Mouse (Mus musculus): ENCODE results near the gene Msn. TPM values are rescaled to one million over a fixed set of nuclear protein-coding genes. Genes with fewer than 3 reads are reported as not detected.

Msn gene
- polyA plus RNA-seq, 1 experiment from 2014 or later, result 87.0 TPM

GRCm38 (mm10) chrX:96119997-96120396 is 24.2 kb downstream of the Msn start:
- H3K27ac ChIP-seq, result no peak overlapping the region
- no peak overlapping the region for H3K9ac ChIP-seq
- 66% methylated on average over 2 of the region's 2 CpGs for WGBS
- H3K9me3 ChIP-seq, result no peaks in the 10 kb centered on the region
- no peaks in the 10 kb centered on the region for H3K27me3 ChIP-seq
- no peaks in the 10 kb centered on the region for H3K4me1 ChIP-seq
- no peak overlapping the region for H3K4me3 ChIP-seq
- no peak for ATAC-seq (ENCODE audit: low FRiP score, low read depth)
- H3K4me2 ChIP-seq (replicated peaks), result no peak overlapping the region
- no peaks in the 10 kb centered on the region for H3K36me3 ChIP-seq

GRCm38 (mm10) chrX:96121912-96122311 is 26.1 kb downstream of the Msn start:
- Histone ChIP-seq H3K4me3 (no peak overlapping the region), H3K4me2 (replicated peaks) (no peak overlapping the region), H3K9ac (no peak overlapping the region), H3K27me3 (no peaks in the 10 kb centered on the region), H3K27ac (no peak overlapping the region), H3K4me1 (no peaks in the 10 kb centered on the region), H3K36me3 (no peaks in the 10 kb centered on the region), H3K9me3 (no peaks in the 10 kb centered on the region)
- WGBS, result 88% methylated on average over 1 of the region's 1 CpGs
- ATAC-seq (ENCODE audit: low FRiP score, low read depth), result no peak

- Histone ChIP-seq H3K4me3 (no peak overlapping the region), H3K9ac (no peak overlapping the region), H3K4me1 (no peaks in the 10 kb centered on the region), H3K27me3 (no peaks in the 10 kb centered on the region), H3K4me2 (replicated peaks) (no peak overlapping the region), H3K36me3 (no peaks in the 10 kb centered on the region), H3K9me3 (no peaks in the 10 kb centered on the region), H3K27ac (no peak overlapping the region)
- ATAC-seq (ENCODE audit: low FRiP score, low read depth), result no peak
- WGBS, result 79% methylated on average over 3 of the region's 3 CpGs
Observed at GRCm38 (mm10) chrX:96126803-96127202, 31.0 kb downstream of the Msn start.

- Histone ChIP-seq H3K4me1 (no peaks in the 10 kb centered on the region), H3K27me3 (no peaks in the 10 kb centered on the region), H3K36me3 (no peaks in the 10 kb centered on the region), H3K27ac (no peak overlapping the region), H3K4me2 (replicated peaks) (no peak overlapping the region), H3K4me3 (no peak overlapping the region), H3K9me3 (no peaks in the 10 kb centered on the region), H3K9ac (no peak overlapping the region)
- WGBS, result 43% methylated on average over 5 of the region's 5 CpGs
- no peak for ATAC-seq (ENCODE audit: low FRiP score, low read depth)
Observed at GRCm38 (mm10) chrX:96130139-96130538, 34.3 kb downstream of the Msn start.

- no peaks in the 10 kb centered on the region for H3K27me3 ChIP-seq
- H3K4me2 ChIP-seq (replicated peaks), result no peak overlapping the region
- H3K27ac ChIP-seq, result no peak overlapping the region
- no peaks in the 10 kb centered on the region for H3K9me3 ChIP-seq
- no peak overlapping the region for H3K4me3 ChIP-seq
- H3K9ac ChIP-seq, result no peak overlapping the region
- no peaks in the 10 kb centered on the region for H3K4me1 ChIP-seq
- no peaks in the 10 kb centered on the region for H3K36me3 ChIP-seq
- 64% methylated on average over 6 of the region's 6 CpGs for WGBS
- ATAC-seq (ENCODE audit: low FRiP score, low read depth), result no peak
Observed at GRCm38 (mm10) chrX:96130663-96131062, 34.8 kb downstream of the Msn start.

- Histone ChIP-seq H3K27ac (no peak overlapping the region), H3K4me2 (replicated peaks) (no peak overlapping the region), H3K9me3 (no peaks in the 10 kb centered on the region), H3K9ac (no peak overlapping the region), H3K36me3 (no peaks in the 10 kb centered on the region), H3K27me3 (no peaks in the 10 kb centered on the region), H3K4me1 (no peaks in the 10 kb centered on the region), H3K4me3 (no peak overlapping the region)
- 53% methylated on average over 2 of the region's 2 CpGs for WGBS
- no peak for ATAC-seq (ENCODE audit: low FRiP score, low read depth)
Observed at GRCm38 (mm10) chrX:96133260-96133659, 37.4 kb downstream of the Msn start.

GRCm38 (mm10) chrX:96134243-96134661 is 38.4 kb downstream of the Msn start:
- no peak overlapping the region for H3K9ac ChIP-seq
- no peaks in the 10 kb centered on the region for H3K9me3 ChIP-seq
- no peaks in the 10 kb centered on the region for H3K36me3 ChIP-seq
- H3K4me2 ChIP-seq (replicated peaks), result no peak overlapping the region
- ATAC-seq (ENCODE audit: low FRiP score, low read depth), result no peak
- no peaks in the 10 kb centered on the region for H3K4me1 ChIP-seq
- 81% methylated on average over 5 of the region's 5 CpGs for WGBS
- no peak overlapping the region for H3K4me3 ChIP-seq
- no peak overlapping the region for H3K27ac ChIP-seq
- H3K27me3 ChIP-seq, result no peaks in the 10 kb centered on the region

- Histone ChIP-seq H3K27me3 (no peaks in the 10 kb centered on the region), H3K4me1 (no peaks in the 10 kb centered on the region), H3K4me3 (no peak overlapping the region), H3K27ac (no peak overlapping the region), H3K4me2 (replicated peaks) (no peak overlapping the region), H3K9me3 (no peaks in the 10 kb centered on the region), H3K9ac (no peak overlapping the region), H3K36me3 (no peaks in the 10 kb centered on the region)
- no peak for ATAC-seq (ENCODE audit: low FRiP score, low read depth)
- WGBS, result 72% methylated on average over 6 of the region's 6 CpGs
Observed at GRCm38 (mm10) chrX:96134840-96135580, 39.2 kb downstream of the Msn start.

- Histone ChIP-seq H3K27ac (no peak overlapping the region), H3K4me1 (no peaks in the 10 kb centered on the region), H3K4me2 (replicated peaks) (no peak overlapping the region), H3K4me3 (no peak overlapping the region), H3K36me3 (no peaks in the 10 kb centered on the region), H3K27me3 (no peaks in the 10 kb centered on the region), H3K9ac (no peak overlapping the region), H3K9me3 (no peaks in the 10 kb centered on the region)
- no peak for ATAC-seq (ENCODE audit: low FRiP score, low read depth)
- WGBS, result 92% methylated on average over 4 of the region's 4 CpGs
Observed at GRCm38 (mm10) chrX:96135581-96135980, 39.7 kb downstream of the Msn start.

- Histone ChIP-seq H3K9ac (no peak overlapping the region), H3K9me3 (no peaks in the 10 kb centered on the region), H3K4me3 (no peak overlapping the region), H3K4me2 (replicated peaks) (no peak overlapping the region), H3K36me3 (no peaks in the 10 kb centered on the region), H3K27ac (no peak overlapping the region), H3K4me1 (no peaks in the 10 kb centered on the region), H3K27me3 (no peaks in the 10 kb centered on the region)
- no peak for ATAC-seq (ENCODE audit: low FRiP score, low read depth)
- 90% methylated on average over 2 of the region's 2 CpGs for WGBS
Observed at GRCm38 (mm10) chrX:96139262-96139661, 43.4 kb downstream of the Msn start.

- Histone ChIP-seq H3K36me3 (no peaks in the 10 kb centered on the region), H3K4me3 (no peak overlapping the region), H3K9ac (no peak overlapping the region), H3K9me3 (no peaks in the 10 kb centered on the region), H3K4me2 (replicated peaks) (no peak overlapping the region), H3K27me3 (no peaks in the 10 kb centered on the region), H3K4me1 (no peaks in the 10 kb centered on the region), H3K27ac (no peak overlapping the region)
- ATAC-seq (ENCODE audit: low FRiP score, low read depth), result no peak
- WGBS, result 77% methylated on average over 3 of the region's 3 CpGs
Observed at GRCm38 (mm10) chrX:96144960-96145488, 49.2 kb downstream of the Msn start.

- Histone ChIP-seq H3K36me3 (peaks cover 8% of the 10 kb centered on the region; the same call in 1 of the 2 replicates), H3K4me2 (replicated peaks) (no peak overlapping the region), H3K4me1 (no peaks in the 10 kb centered on the region), H3K27ac (no peak overlapping the region), H3K9me3 (no peaks in the 10 kb centered on the region), H3K4me3 (no peak overlapping the region), H3K9ac (no peak overlapping the region), H3K27me3 (no peaks in the 10 kb centered on the region)
- 79% methylated on average over 2 of the region's 2 CpGs for WGBS
- no peak for ATAC-seq (ENCODE audit: low FRiP score, low read depth)
Observed at GRCm38 (mm10) chrX:96148217-96148616, 52.4 kb downstream of the Msn start.

- Histone ChIP-seq H3K4me2 (replicated peaks) (no peak overlapping the region), H3K36me3 (peaks cover 8% of the 10 kb centered on the region; the same call in 1 of the 2 replicates), H3K4me1 (no peaks in the 10 kb centered on the region), H3K9me3 (no peaks in the 10 kb centered on the region), H3K4me3 (no peak overlapping the region), H3K27me3 (no peaks in the 10 kb centered on the region), H3K9ac (no peak overlapping the region), H3K27ac (no peak overlapping the region)
- ATAC-seq (ENCODE audit: low FRiP score, low read depth), result no peak
- WGBS, result 93% methylated on average over 3 of the region's 3 CpGs
Observed at GRCm38 (mm10) chrX:96153362-96153761, 57.5 kb downstream of the Msn start.

Measured in limb, embryonic 13.5 days (tissue).